Mouse (Mus musculus) hindbrain, embryonic 13.5 days (tissue): Measurements from ENCODE around the gene Ivl. TPM values are rescaled to one million over a fixed set of nuclear protein-coding genes. Genes with fewer than 3 reads are reported as not detected.

Source experiments
- ATAC-seq: fragments of 200-750 bp; cut with Nextera tagmentation; 2 replicates; pipeline ENCODE4 v1.8.0; 2017; ENCODE audit warnings: moderate TSS enrichment; ENCODE audit not compliant: low FRiP score
- H3K27ac ChIP-seq: fragments of 300-500 bp; sonication (generic); 2 replicates; pipeline ENCODE4 v1.5.1; 2015; ENCODE audit warnings: inconsistent platforms, mild to moderate bottlenecking, moderate library complexity
- H3K27me3 ChIP-seq: fragments of 300-500 bp; sonication (generic); 2 replicates; pipeline ENCODE4 v1.6.1; 2015; ENCODE audit warnings: mild to moderate bottlenecking, inconsistent platforms
- H3K36me3 ChIP-seq: fragments of 300-500 bp; sonication (generic); 2 replicates; pipeline ENCODE4 v1.6.1; 2015; ENCODE audit warnings: mild to moderate bottlenecking, inconsistent platforms
- H3K4me1 ChIP-seq: fragments of 300-500 bp; sonication (generic); replicated peaks from 2 replicates; pipeline ENCODE4 v1.6.1; 2015; ENCODE audit warnings: inconsistent platforms
- H3K4me2 ChIP-seq: fragments of 300-500 bp; sonication (generic); 2 replicates; pipeline ENCODE4 v1.6.1; 2015; ENCODE audit warnings: inconsistent platforms, mild to moderate bottlenecking, moderate library complexity
- H3K4me3 ChIP-seq: fragments of 300-500 bp; sonication (generic); 2 replicates; pipeline ENCODE4 v1.5.1; 2015; ENCODE audit warnings: mild to moderate bottlenecking, inconsistent platforms
- H3K9ac ChIP-seq: fragments of 300-500 bp; sonication (generic); 2 replicates; pipeline ENCODE4 v1.6.1; 2015; ENCODE audit warnings: mild to moderate bottlenecking, inconsistent platforms
- H3K9me3 ChIP-seq: fragments of 300-500 bp; sonication (generic); 2 replicates; pipeline ENCODE4 v1.6.1; 2016; ENCODE audit warnings: inconsistent platforms
- WGBS: fragments of 180-500 bp; shearing (Covaris S2); methylation state at CpG from one replicate; pipeline ENCODE4 v1.1.7; 2015; 5-methylcytosine and 5-hydroxymethylcytosine counted together
- polyA plus RNA-seq: library from polyadenylated mRNA; unstranded; fragments of >200 nt; fragmentation: Nextera tagmentation; extraction: Ambion mirVana; gene quantifications from 2 replicates; pipeline ENCODE4 v1.2.1, GENCODE M21; 2015

Ivl gene
- polyA plus RNA-seq, 1 experiment from 2014 or later, result not detected

- WGBS, result 78% methylated on average over 4 of the region's 4 CpGs
- no peaks in the 10 kb centered on the region for H3K27me3 ChIP-seq
- no peak overlapping the region for H3K4me3 ChIP-seq
- no peak overlapping the region for H3K4me2 ChIP-seq
- H3K9me3 ChIP-seq, result no peaks in the 10 kb centered on the region
- no peaks in the 10 kb centered on the region for H3K36me3 ChIP-seq
- H3K9ac ChIP-seq, result no peak overlapping the region
- no peak for ATAC-seq
- H3K27ac ChIP-seq, result no peak overlapping the region
- no peaks in the 10 kb centered on the region for H3K4me1 ChIP-seq
Measured at GRCm38 (mm10) chr3:92578652-92579413, 5.3 kb upstream of the Ivl start.

GRCm38 (mm10) chr3:92572514-92573155, 900 bp downstream of the Ivl start:
- WGBS, result 55% methylated on average over 2 of the region's 2 CpGs
- Histone ChIP-seq H3K9ac (no peak overlapping the region), H3K4me2 (no peak overlapping the region), H3K27ac (no peak overlapping the region), H3K36me3 (no peaks in the 10 kb centered on the region), H3K27me3 (no peaks in the 10 kb centered on the region), H3K4me1 (no peaks in the 10 kb centered on the region), H3K9me3 (no peaks in the 10 kb centered on the region), H3K4me3 (no peak overlapping the region)
- ATAC-seq, result no peak

GRCm38 (mm10) chr3:92568752-92569151, 4.8 kb downstream of the Ivl start:
- no peak for ATAC-seq
- no peaks in the 10 kb centered on the region for H3K27me3 ChIP-seq
- no peak overlapping the region for H3K4me2 ChIP-seq
- H3K4me3 ChIP-seq, result no peak overlapping the region
- 94% methylated on average over 2 of the region's 2 CpGs for WGBS
- H3K9me3 ChIP-seq, result no peaks in the 10 kb centered on the region
- no peaks in the 10 kb centered on the region for H3K4me1 ChIP-seq
- H3K9ac ChIP-seq, result no peak overlapping the region
- no peak overlapping the region for H3K27ac ChIP-seq
- no peaks in the 10 kb centered on the region for H3K36me3 ChIP-seq

GRCm38 (mm10) chr3:92565418-92565817, 8.1 kb downstream of the Ivl start:
- H3K4me3 ChIP-seq, result no peak overlapping the region
- no peak overlapping the region for H3K4me2 ChIP-seq
- H3K9me3 ChIP-seq, result no peaks in the 10 kb centered on the region
- H3K27me3 ChIP-seq, result no peaks in the 10 kb centered on the region
- H3K36me3 ChIP-seq, result no peaks in the 10 kb centered on the region
- H3K27ac ChIP-seq, result no peak overlapping the region
- H3K9ac ChIP-seq, result no peak overlapping the region
- H3K4me1 ChIP-seq, result no peaks in the 10 kb centered on the region
- ATAC-seq, result no peak

- H3K4me3 ChIP-seq, result no peak within 1 kb of the TSS
- no peak within 1 kb of the TSS for H3K9ac ChIP-seq
- H3K27me3 ChIP-seq, result no peaks in the 10 kb centered on the region
- ATAC-seq, result no peak
- WGBS, result 89% methylated on average over 3 of the region's 3 CpGs
- H3K9me3 ChIP-seq, result no peaks in the 10 kb centered on the region
- H3K27ac ChIP-seq, result no peak within 1 kb of the TSS
- H3K4me2 ChIP-seq, result no peak within 1 kb of the TSS
- no peaks in the 10 kb centered on the region for H3K36me3 ChIP-seq
- H3K4me1 ChIP-seq, result no peaks in the 10 kb centered on the region
Measured at GRCm38 (mm10) chr3:92534411-92534810, 39.1 kb downstream of the Ivl start, which contains the start of gene 2310046K23Rik. Gene 2310046K23Rik (minus strand): TSS chr3:92534511.

Other genes with a start within 250 kb of the Ivl start
- not detected in 2 replicates for gene Sprr2d, start 234.6 kb downstream of the Ivl start, polyA plus RNA-seq
- not detected in 2 replicates for gene Sprr2e, start 221.6 kb downstream of the Ivl start, polyA plus RNA-seq
- gene Sprr2f, start 208.5 kb downstream of the Ivl start, polyA plus RNA-seq, result not detected in 2 replicates
- not detected in 2 replicates for gene Sprr2h, start 188.1 kb downstream of the Ivl start, polyA plus RNA-seq
- gene Sprr2i, start 165.7 kb downstream of the Ivl start, polyA plus RNA-seq, result not detected in 2 replicates
- not detected in 2 replicates for gene Sprr2j-ps, start 155.7 kb downstream of the Ivl start, polyA plus RNA-seq
- 9.0 and 11.1 TPM in 2 replicates for gene Gm9774, start 144.3 kb downstream of the Ivl start, polyA plus RNA-seq
- not detected in 2 replicates for gene Sprr2k, start 141.2 kb downstream of the Ivl start, polyA plus RNA-seq
- not detected in 2 replicates for gene Sprr1b, start 134.9 kb downstream of the Ivl start, polyA plus RNA-seq
- gene Sprr3, start 115.0 kb downstream of the Ivl start, polyA plus RNA-seq, result not detected in 2 replicates
- gene Sprr1a, start 87.8 kb downstream of the Ivl start, polyA plus RNA-seq, result not detected in 2 replicates
- gene Sprr4, start 73.2 kb downstream of the Ivl start, polyA plus RNA-seq, result not detected in 2 replicates
- not detected in 2 replicates for gene 2310046K23Rik, start 39.2 kb downstream of the Ivl start, polyA plus RNA-seq
- gene Smcp, start 15.3 kb upstream of the Ivl start, polyA plus RNA-seq, result not detected in 2 replicates
- not detected in 2 replicates for gene 2210017I01Rik, start 33.8 kb upstream of the Ivl start, polyA plus RNA-seq
- not detected in 2 replicates for gene Lce6a, start 47.9 kb upstream of the Ivl start, polyA plus RNA-seq
- not detected in 2 replicates for gene Lce1a1, start 74.6 kb upstream of the Ivl start, polyA plus RNA-seq
- gene Lce1b, start 83.2 kb upstream of the Ivl start, polyA plus RNA-seq, result not detected in 2 replicates
- gene Lce1a2, start 96.6 kb upstream of the Ivl start, polyA plus RNA-seq, result not detected in 2 replicates
- not detected in 2 replicates for gene Lce1c, start 105.5 kb upstream of the Ivl start, polyA plus RNA-seq
- gene Lce1d, start 113.5 kb upstream of the Ivl start, polyA plus RNA-seq, result not detected in 2 replicates
- gene Lce1e, start 135.3 kb upstream of the Ivl start, polyA plus RNA-seq, result not detected in 2 replicates
- gene Lce1f, start 146.6 kb upstream of the Ivl start, polyA plus RNA-seq, result not detected in 2 replicates
- gene Gm38119, start 165.4 kb upstream of the Ivl start, polyA plus RNA-seq, result not detected in 2 replicates
- not detected in 2 replicates for gene Lce1g, start 178.6 kb upstream of the Ivl start, polyA plus RNA-seq
- gene Lce1h, start 191.3 kb upstream of the Ivl start, polyA plus RNA-seq, result not detected in 2 replicates
- gene Lce1i, start 205.2 kb upstream of the Ivl start, polyA plus RNA-seq, result not detected in 2 replicates
- gene Lce1j, start 216.8 kb upstream of the Ivl start, polyA plus RNA-seq, result not detected in 2 replicates
- not detected in 2 replicates for gene Lce1k, start 234.2 kb upstream of the Ivl start, polyA plus RNA-seq